In the genomic region with DNA sequence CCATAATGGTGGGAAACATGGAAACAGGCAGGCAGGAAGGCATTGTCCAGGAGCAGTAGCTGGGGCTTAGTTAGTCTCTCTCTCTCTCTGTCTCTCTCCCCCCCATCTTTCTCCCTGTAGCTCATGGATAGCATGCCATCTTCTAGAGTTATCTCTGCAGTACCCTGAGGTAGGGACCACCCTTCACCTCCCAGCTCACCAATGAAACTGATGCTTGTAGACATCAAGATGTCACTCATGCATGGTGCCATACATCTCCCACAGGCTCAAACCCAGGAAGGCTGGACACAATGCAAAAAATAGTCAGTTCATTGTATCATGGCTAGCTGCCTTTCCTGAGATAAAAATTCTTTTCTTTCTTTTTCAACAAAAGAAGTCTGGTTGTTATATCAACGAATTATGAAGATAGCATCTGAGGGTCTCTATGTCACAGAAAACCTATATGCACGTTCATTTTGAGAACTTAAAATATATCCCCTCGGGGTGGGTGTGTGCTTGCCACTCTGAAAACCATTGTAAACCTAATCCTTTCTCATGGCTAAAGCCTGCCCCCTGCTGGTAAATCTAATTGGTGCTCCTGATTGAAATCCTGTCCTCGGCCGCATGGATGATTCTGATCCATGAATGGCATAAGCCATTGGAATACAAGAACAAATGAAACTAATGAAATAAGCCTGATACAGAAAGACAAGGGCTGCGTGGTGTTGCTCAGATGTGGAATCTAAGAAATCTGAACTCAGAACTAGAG, we compare ENCODE assay signal across 8 mouse cellular contexts. TPM values are rescaled to one million over a fixed set of nuclear protein-coding genes. Genes with fewer than 3 reads are reported as not detected.
DNase-seq lines count a peak whose midpoint lies in the region; ATAC-seq lines count a peak whose summit lies in the region.

No protein-coding gene starts in this region.

- no peak for ATAC-seq in CD4-positive, CD25-positive, alpha-beta regulatory T cell, adult 4 months

- intact Hi-C loops in heart, postnatal 14 days (cut with DNase I): loop anchor here (1.0 to 5.0 kb wide), 2 partner anchors 425 to 819 kb away; no protein-coding TSS in a partner anchor

- H3K27me3 ChIP-seq in splenic B cell, adult 2 months (ENCODE audit: control insufficient read depth, insufficient read depth, low read length, poor library complexity, severe bottlenecking): no peaks in the 10 kb centered on the region

- DNase-seq in CD4-positive, CD25-positive, alpha-beta regulatory T cell, adult 2 months (ENCODE audit: low read depth, low spot score): peak; percentile 5
- peak; percentile 73 for DNase-seq in adrenal gland, adult 2 months
- DNase-seq in embryo, embryonic 11.5 days (ENCODE audit: low read depth, low spot score): peak; percentile 57
- peak; percentile 65 to 82 for DNase-seq in heart, postnatal 14 days
- DNase-seq in layer of hippocampus, postnatal 25 days (ENCODE audit: extremely low spot score in 1 of 2, low spot score in 1 of 2): peak; percentile 77 to 95
- peak; percentile 74 for DNase-seq in lung, postnatal 36 days
- DNase-seq in splenic B cell, adult 2 months (ENCODE audit: low read depth, low spot score): peak; percentile 1

- H3K36me3 ChIP-seq in splenic B cell, adult 2 months (ENCODE audit: control insufficient read depth, insufficient read depth, low read length, poor library complexity, severe bottlenecking): no peaks in the 10 kb centered on the region

RNA-seq across cellular contexts. Expression of a gene that starts 14.0 kb away (rescaled TPM):
- not detected for polyA plus RNA-seq in CD4-positive, CD25-positive, alpha-beta regulatory T cell, adult 4 months (2017; shearing (Covaris generic))
- 1 to 10 TPM in 1 of 2 experiments, under 1 TPM in 1; 0.43 to 1.6 TPM for total RNA-seq in adrenal gland, adult 2 months (2021)
- polyA plus RNA-seq in adrenal gland, adult 2 months (2012; rRNA removed): 0.03 and 0.11 TPM in 2 replicates
- under 1 TPM; 0.44 to 0.50 TPM for total RNA-seq in heart, postnatal 14 days (2021)
- 1 to 10 TPM; 5.7 to 6.1 TPM for total RNA-seq in layer of hippocampus, postnatal 25 days (2021)

Comparison
In these comparisons a context has a peak if more than half of its experiments do, and no peak if none do; other contexts are left out.
1. DNase-seq: peak in every context shown above with its lines; median percentile 86 in layer of hippocampus, postnatal 25 days; 74 in lung, postnatal 36 days; 74 in heart, postnatal 14 days; 73 in adrenal gland, adult 2 months; 57 in embryo, embryonic 11.5 days; 5 in CD4-positive, CD25-positive, alpha-beta regulatory T cell, adult 2 months; 1 in splenic B cell, adult 2 months.